Mouse (Mus musculus): ENCODE measurements at regions not wholly inside any gene's neighbourhood (a gene's known extent, or its start where the extent isn't known, plus 50 kb on each side); places are given as distances from the start of the nearest gene placed in this dataset.
"Not testable (repeated sequence)": the region's sequence is repeated elsewhere in the genome, so short reads cannot be mapped to it uniquely, and the experiment has no call there.

DNA sequence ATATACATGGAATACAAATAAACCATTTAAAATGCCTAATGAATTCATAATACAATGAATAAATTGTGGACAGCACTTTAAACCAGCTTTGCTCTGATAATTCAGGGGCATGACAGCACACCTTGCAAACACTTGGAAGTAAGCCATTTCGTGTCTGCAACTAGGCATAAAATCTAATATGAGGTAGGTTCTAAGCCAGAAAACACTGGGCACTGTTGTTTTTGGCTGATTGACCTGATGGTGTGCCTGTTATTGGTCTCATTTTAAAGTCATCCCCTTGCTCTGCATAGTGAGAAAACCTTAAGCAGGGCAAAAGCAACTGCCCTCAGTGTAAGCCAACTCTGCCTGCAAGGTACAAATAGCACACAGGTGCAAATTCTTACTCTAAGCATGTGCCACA is 521.3 kb upstream of the Got2 start:
- DNase-seq (ENCODE audit: low spot score) = no peak
- Histone ChIP-seq H3K9me3 (no peaks in the 10 kb centered on the region), H3K36me3 (no peaks in the 10 kb centered on the region), H3K4me1 (no peaks in the 10 kb centered on the region), H3K27ac (no peak overlapping the region), H3K4me3 (no peak overlapping the region), H3K27me3 (ENCODE audit: insufficient read depth, poor library complexity, severe bottlenecking) (no peaks in the 10 kb centered on the region)
- 58% methylated on average over 1 of the region's 1 CpGs for WGBS

DNA sequence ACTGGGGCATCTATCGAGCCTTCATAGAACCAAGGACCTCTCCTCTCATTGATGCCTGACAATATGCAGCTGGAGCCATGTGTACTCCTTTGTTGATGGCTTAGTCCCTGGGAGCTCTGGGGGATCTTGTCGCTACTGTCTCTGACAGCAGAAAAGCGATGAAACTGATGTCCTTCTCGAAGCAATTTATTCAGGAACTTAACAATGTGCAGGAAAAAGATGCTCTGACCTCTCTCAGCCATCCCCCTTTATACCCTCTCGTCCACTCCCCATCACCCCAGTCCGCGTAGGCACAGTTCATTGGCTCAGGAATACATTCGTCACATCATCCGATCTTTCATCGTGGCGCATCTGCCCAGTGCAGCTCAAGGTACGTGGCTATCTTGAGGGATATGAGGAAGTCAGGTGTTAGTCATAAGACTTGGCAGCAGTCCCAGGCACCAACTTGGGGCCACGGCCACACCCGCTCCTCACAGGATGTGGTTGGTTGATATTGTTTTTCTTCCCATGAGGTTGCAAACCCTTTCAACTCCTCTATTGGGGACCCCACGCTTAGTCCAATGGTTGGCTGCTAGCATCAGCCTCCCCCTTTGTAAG is 516.3 kb upstream of the Got2 start:
- DNase-seq (ENCODE audit: low spot score) = no peak
- Histone ChIP-seq H3K9me3 (no peaks in the 10 kb centered on the region), H3K27me3 (ENCODE audit: insufficient read depth, poor library complexity, severe bottlenecking) (no peaks in the 10 kb centered on the region), H3K27ac (no peak overlapping the region), H3K4me3 (no peak overlapping the region), H3K4me1 (no peaks in the 10 kb centered on the region), H3K36me3 (no peaks in the 10 kb centered on the region)
- 86% methylated on average over 15 of the region's 15 CpGs for WGBS

DNA sequence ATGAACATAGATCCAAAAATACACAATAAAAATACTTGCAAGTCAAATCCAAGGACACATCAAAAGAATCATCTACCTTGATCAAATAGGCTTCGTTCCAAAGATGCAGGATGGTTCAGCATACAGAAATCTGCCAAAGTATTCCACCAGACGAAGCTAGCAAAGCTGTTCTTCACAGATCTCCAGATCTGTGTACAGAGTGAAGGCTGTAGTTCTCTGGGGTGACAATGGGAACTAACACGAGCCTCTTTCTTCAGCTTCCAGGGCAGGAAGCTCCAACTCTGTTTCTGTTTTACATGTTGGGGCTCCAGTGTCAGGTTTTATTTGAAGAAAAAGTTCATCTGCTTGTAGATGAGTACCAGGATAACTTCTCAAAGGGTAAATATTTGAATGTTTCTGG is 515.3 kb upstream of the Got2 start:
- Histone ChIP-seq H3K9me3 (no peaks in the 10 kb centered on the region), H3K4me3 (no peak overlapping the region), H3K36me3 (no peaks in the 10 kb centered on the region), H3K27me3 (ENCODE audit: insufficient read depth, poor library complexity, severe bottlenecking) (no peaks in the 10 kb centered on the region), H3K4me1 (no peaks in the 10 kb centered on the region), H3K27ac (no peak overlapping the region)
- WGBS = 68% methylated on average over 3 of the region's 3 CpGs
- DNase-seq (ENCODE audit: low spot score) = no peak

GRCm38 (mm10) chr8:96399381-96399780 is 511.0 kb upstream of the Got2 start:
- H3K27ac ChIP-seq = not testable (repeated sequence)
- WGBS = 83% methylated on average over 4 of the region's 4 CpGs

GRCm38 (mm10) chr8:96393024-96393423 is 504.7 kb upstream of the Got2 start:
- no peak for DNase-seq (ENCODE audit: low spot score)
- WGBS = 90% methylated on average over 4 of the region's 4 CpGs
- no peaks in the 10 kb centered on the region for H3K27me3 ChIP-seq (ENCODE audit: insufficient read depth, poor library complexity, severe bottlenecking)
- H3K4me3 ChIP-seq = no peak overlapping the region
- no peaks in the 10 kb centered on the region for H3K36me3 ChIP-seq
- H3K27ac ChIP-seq = no peak overlapping the region
- H3K4me1 ChIP-seq = no peaks in the 10 kb centered on the region
- H3K9me3 ChIP-seq = no peaks in the 10 kb centered on the region

More at GRCm38 (mm10) chr8:96399381-96399780, 511.0 kb upstream of the Got2 start:
- not testable (repeated sequence) for H3K27me3 ChIP-seq (ENCODE audit: insufficient read depth, poor library complexity, severe bottlenecking); H3K4me1 ChIP-seq; H3K36me3 ChIP-seq; H3K9me3 ChIP-seq; H3K4me3 ChIP-seq; DNase-seq (ENCODE audit: low spot score)

GRCm38 (mm10) chr8:96389251-96389650 is 500.9 kb upstream of the Got2 start:
- no peaks in the 10 kb centered on the region for H3K9me3 ChIP-seq
- H3K27ac ChIP-seq = no peak overlapping the region
- DNase-seq (ENCODE audit: low spot score) = no peak
- WGBS = 73% methylated on average over 3 of the region's 3 CpGs
- no peak overlapping the region for H3K4me3 ChIP-seq
- no peaks in the 10 kb centered on the region for H3K4me1 ChIP-seq
- H3K36me3 ChIP-seq = no peaks in the 10 kb centered on the region
- H3K27me3 ChIP-seq (ENCODE audit: insufficient read depth, poor library complexity, severe bottlenecking) = no peaks in the 10 kb centered on the region

DNA sequence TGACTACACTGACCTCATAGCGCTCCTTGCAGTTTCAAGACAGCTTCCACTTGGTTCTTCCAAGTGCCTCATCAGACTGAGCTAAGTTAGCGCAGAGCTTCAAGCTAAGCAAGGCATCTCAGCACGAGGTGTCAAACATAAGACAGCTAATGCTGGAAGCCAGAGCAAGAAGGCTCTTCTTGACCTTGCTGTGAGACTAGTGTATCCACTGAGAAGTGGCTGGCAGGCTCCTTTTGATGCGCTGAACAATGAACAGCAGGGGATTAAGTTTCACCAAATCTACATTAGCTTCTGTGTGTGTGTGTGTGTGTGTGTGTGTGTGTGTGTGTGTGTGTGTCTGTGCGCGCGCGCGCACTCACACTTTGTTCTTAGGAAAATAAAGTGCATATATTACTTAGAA is 482.2 kb upstream of the Got2 start:
- H3K4me3 ChIP-seq = no peak overlapping the region
- H3K9me3 ChIP-seq = no peaks in the 10 kb centered on the region
- no peak for DNase-seq (ENCODE audit: low spot score)
- H3K27ac ChIP-seq = no peak overlapping the region
- no peaks in the 10 kb centered on the region for H3K27me3 ChIP-seq (ENCODE audit: insufficient read depth, poor library complexity, severe bottlenecking)
- no peaks in the 10 kb centered on the region for H3K36me3 ChIP-seq
- H3K4me1 ChIP-seq = peaks cover 4% of the 10 kb centered on the region; the same call in 1 of the 2 replicates
- WGBS = 84% methylated on average over 9 of the region's 9 CpGs

DNA sequence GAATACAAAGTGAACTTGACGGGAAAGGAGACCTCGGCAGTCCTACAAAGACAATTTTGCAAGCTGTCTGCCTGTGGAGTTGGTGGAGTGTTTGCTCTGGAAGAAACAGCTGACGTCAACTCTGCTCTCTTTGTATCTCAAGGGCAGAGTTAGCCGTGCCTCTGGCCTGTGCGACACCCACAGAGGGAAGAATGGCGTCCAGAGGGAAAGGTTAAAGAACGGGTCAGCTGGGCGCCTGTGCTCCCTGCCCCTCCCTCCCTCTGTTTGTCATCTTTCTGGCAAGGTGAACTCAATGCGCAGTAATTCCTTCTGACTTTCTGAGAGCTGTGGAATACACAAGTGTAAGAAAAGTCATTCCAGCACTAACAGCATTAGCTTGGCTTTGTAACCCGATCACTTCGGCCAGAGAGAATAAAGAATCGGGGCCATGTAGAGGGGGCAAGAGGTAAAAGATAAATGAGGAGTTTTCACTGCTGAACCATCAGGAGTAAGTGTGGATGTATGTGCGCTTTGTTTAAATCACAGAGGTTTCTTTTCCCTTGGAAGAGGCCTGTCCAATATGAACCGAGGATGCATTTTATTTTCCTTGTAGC is 474.6 kb upstream of the Got2 start:
- H3K27me3 ChIP-seq (ENCODE audit: insufficient read depth, poor library complexity, severe bottlenecking) = no peaks in the 10 kb centered on the region
- no peaks in the 10 kb centered on the region for H3K9me3 ChIP-seq
- H3K4me1 ChIP-seq = peaks cover 7% of the 10 kb centered on the region
- H3K4me3 ChIP-seq = no peak overlapping the region
- no peaks in the 10 kb centered on the region for H3K36me3 ChIP-seq
- H3K27ac ChIP-seq = peak overlapping the region; percentile 67
- DNase-seq (ENCODE audit: low spot score) = no peak
- 49% methylated on average over 14 of the region's 14 CpGs for WGBS

- Histone ChIP-seq H3K4me1 (no peaks in the 10 kb centered on the region), H3K27ac (no peak overlapping the region), H3K36me3 (no peaks in the 10 kb centered on the region), H3K27me3 (ENCODE audit: insufficient read depth, poor library complexity, severe bottlenecking) (no peaks in the 10 kb centered on the region), H3K4me3 (no peak overlapping the region), H3K9me3 (no peaks in the 10 kb centered on the region)
- WGBS = 63% methylated on average over 6 of the region's 6 CpGs
- DNase-seq (ENCODE audit: low spot score) = no peak
Measured at GRCm38 (mm10) chr8:96350531-96351069, 462.3 kb upstream of the Got2 start.

DNA sequence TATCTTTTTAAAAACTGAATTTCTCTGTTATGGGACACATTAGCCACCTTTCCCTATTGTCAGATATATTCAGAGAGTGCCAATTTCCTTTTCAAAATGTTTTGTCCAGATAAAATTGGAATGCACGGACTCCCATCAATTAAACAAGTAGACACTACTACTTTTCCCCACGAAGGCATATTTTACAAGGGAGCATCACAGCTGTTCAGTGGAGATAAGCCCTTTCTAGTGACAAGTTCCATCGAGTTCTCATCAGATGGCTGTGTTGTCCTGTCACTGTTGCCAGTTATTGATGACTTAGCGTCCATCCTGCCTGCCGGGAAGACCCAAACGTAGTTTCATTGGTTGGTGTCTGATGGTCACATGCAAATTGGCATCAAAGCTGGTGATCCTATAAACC is 461.2 kb upstream of the Got2 start:
- no peaks in the 10 kb centered on the region for H3K4me1 ChIP-seq
- no peak overlapping the region for H3K4me3 ChIP-seq
- H3K36me3 ChIP-seq = no peaks in the 10 kb centered on the region
- no peak for DNase-seq (ENCODE audit: low spot score)
- H3K27ac ChIP-seq = no peak overlapping the region
- WGBS = 65% methylated on average over 6 of the region's 6 CpGs
- H3K27me3 ChIP-seq (ENCODE audit: insufficient read depth, poor library complexity, severe bottlenecking) = no peaks in the 10 kb centered on the region
- H3K9me3 ChIP-seq = no peaks in the 10 kb centered on the region

- H3K27me3 ChIP-seq (ENCODE audit: insufficient read depth, poor library complexity, severe bottlenecking) = no peaks in the 10 kb centered on the region
- no peaks in the 10 kb centered on the region for H3K4me1 ChIP-seq
- H3K36me3 ChIP-seq = no peaks in the 10 kb centered on the region
- 78% methylated on average over 3 of the region's 3 CpGs for WGBS
- H3K27ac ChIP-seq = no peak overlapping the region
- no peak overlapping the region for H3K4me3 ChIP-seq
- H3K9me3 ChIP-seq = no peaks in the 10 kb centered on the region
- no peak for DNase-seq (ENCODE audit: low spot score)
Measured at GRCm38 (mm10) chr8:96340702-96341101, 452.4 kb upstream of the Got2 start.

- Histone ChIP-seq H3K9me3 (no peaks in the 10 kb centered on the region), H3K27me3 (ENCODE audit: insufficient read depth, poor library complexity, severe bottlenecking) (no peaks in the 10 kb centered on the region), H3K4me1 (no peaks in the 10 kb centered on the region), H3K27ac (no peak overlapping the region), H3K36me3 (no peaks in the 10 kb centered on the region), H3K4me3 (no peak overlapping the region)
- WGBS = 72% methylated on average over 5 of the region's 5 CpGs
- DNase-seq (ENCODE audit: low spot score) = no peak
Measured at GRCm38 (mm10) chr8:96318367-96318766, 430.0 kb upstream of the Got2 start.

- WGBS = 85% methylated on average over 12 of the region's 12 CpGs
- Histone ChIP-seq H3K9me3 (no peaks in the 10 kb centered on the region), H3K27ac (no peak overlapping the region), H3K27me3 (ENCODE audit: insufficient read depth, poor library complexity, severe bottlenecking) (no peaks in the 10 kb centered on the region), H3K36me3 (no peaks in the 10 kb centered on the region), H3K4me3 (no peak overlapping the region), H3K4me1 (no peaks in the 10 kb centered on the region)
- DNase-seq (ENCODE audit: low spot score) = no peak
Measured at GRCm38 (mm10) chr8:96308989-96309718, 420.8 kb upstream of the Got2 start.

Data from heart, embryonic 10.5 days (tissue).